In the genomic region with DNA sequence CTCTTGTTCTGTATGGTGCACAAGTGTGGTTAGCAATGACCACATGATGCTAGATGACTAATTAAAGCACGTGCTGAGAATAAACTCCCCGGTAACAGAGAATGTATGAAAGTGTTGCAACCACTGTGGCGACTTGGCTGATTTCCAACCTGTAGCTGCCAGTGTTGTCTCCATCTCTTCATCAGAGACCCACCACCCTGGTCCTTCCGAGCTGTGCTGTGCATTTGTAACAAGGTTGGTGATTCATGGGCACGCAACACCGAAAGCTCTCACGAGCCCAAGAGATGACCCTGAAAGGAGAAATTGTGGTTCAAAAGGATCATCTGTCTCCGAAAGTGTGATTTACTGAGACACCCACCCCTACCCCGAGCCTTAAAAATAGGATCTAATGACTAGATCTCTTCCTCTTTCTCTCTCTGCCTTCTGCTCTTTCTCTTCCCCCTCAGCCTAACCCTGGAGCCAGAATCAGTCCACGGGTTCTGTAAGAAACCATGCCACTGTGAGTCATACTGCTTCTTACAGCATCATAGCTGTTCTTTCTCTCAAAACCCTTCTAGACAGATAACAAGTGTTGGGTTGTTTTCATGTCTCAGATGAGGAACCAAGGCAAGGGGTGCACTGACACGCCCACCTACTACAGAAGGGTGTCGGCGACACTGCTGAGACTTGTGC, we compare ENCODE assay signal across 9 mouse cellular contexts.
DNase-seq lines count a peak whose midpoint lies in the region; ATAC-seq and TF ChIP-seq lines count a peak whose summit lies in the region.
"Had no signal": no experiment of that assay in that cellular context is flagged by ENCODE, and none has a peak within 500 bp of the region (broad histone marks: within the 10 kb centered on the region; RNA-seq: fewer than 3 reads in every experiment).

No protein-coding gene starts in this region.

- H3K27ac ChIP-seq in stomach, postnatal 0 days (replicated peaks) = no peak overlapping the region
- H3K27ac ChIP-seq: heart, embryonic 15.5 days had no signal

- H3K9ac ChIP-seq in stomach, postnatal 0 days (ENCODE audit: low read length) = no peak overlapping the region
- H3K9ac ChIP-seq: heart, embryonic 15.5 days had no signal

- DNase-seq in kidney, adult 9 months = peak; percentile 13
- DNase-seq in kidney, postnatal 4 days = no peak
- peak; percentile 21 to 35 for DNase-seq in B cell, adult 2 months
- peak; percentile 12 for DNase-seq in adrenal gland, postnatal 25 days
- peak; percentile 5 for DNase-seq in lung, postnatal 14 days
- no peak for DNase-seq in stomach, postnatal 0 days (ENCODE audit: low spot score)
- no peak for DNase-seq in kidney, postnatal 14 days

- 72% methylated on average over 13 of the region's 13 CpGs for WGBS in stomach, postnatal 0 days

- no peaks in the 10 kb centered on the region for H3K9me3 ChIP-seq in stomach, postnatal 0 days (ENCODE audit: control insufficient read depth, low read length)
- H3K9me3 ChIP-seq: heart, embryonic 15.5 days had no signal

- no peak for TF ChIP-seq EP300 in stomach, postnatal 0 days (optimal IDR thresholded peaks at IDR 0.05)

- H3K4me3 ChIP-seq in stomach, postnatal 0 days (ENCODE audit: low read depth, low read length) = no peak overlapping the region
- H3K4me3 ChIP-seq: heart, embryonic 15.5 days had no signal

- no peaks in the 10 kb centered on the region for H3K36me3 ChIP-seq in stomach, postnatal 0 days (ENCODE audit: control insufficient read depth, insufficient read depth, low read length)
- H3K36me3 ChIP-seq: heart, embryonic 15.5 days had no signal

- TF ChIP-seq CTCF in stomach, postnatal 0 days (IDR thresholded peaks at IDR 0.05; ENCODE audit: low read depth) = no peak

- no peaks in the 10 kb centered on the region for H3K4me1 ChIP-seq in stomach, postnatal 0 days (replicated peaks; ENCODE audit: control insufficient read depth, insufficient read depth)
- H3K4me1 ChIP-seq: heart, embryonic 15.5 days had no signal

- no peak overlapping the region for H3K4me2 ChIP-seq in stomach, postnatal 0 days (replicated peaks; ENCODE audit: low read depth)
- H3K4me2 ChIP-seq: heart, embryonic 15.5 days had no signal

- no peak for ATAC-seq in erythroid progenitor cell, adult 5-6 weeks (replicated peaks; ENCODE audit: low FRiP score, poor library complexity, severe bottlenecking)
- ATAC-seq in stomach, postnatal 0 days (ENCODE audit: low FRiP score, low TSS enrichment) = no peak

- H3K27me3 ChIP-seq in stomach, postnatal 0 days (ENCODE audit: control insufficient read depth, insufficient read depth, low read length) = no peaks in the 10 kb centered on the region
- H3K27me3 ChIP-seq: heart, embryonic 15.5 days had no signal

Comparison
In these comparisons a context has a peak if more than half of its experiments do, and no peak if none do; other contexts are left out.
1. DNase-seq: peak in kidney, adult 9 months (single experiment), B cell, adult 2 months (2 of 2), adrenal gland, postnatal 25 days (single experiment) and lung, postnatal 14 days (single experiment); none in kidney, postnatal 4 days (0 of 2), stomach, postnatal 0 days (single experiment) and kidney, postnatal 14 days (single experiment).